Mouse (Mus musculus) bone marrow macrophage, adult 2 months (primary cell): ENCODE measurements around the gene Zfyve26.

ENCODE experiments used
- CTCF ChIP-seq: IDR thresholded peaks from 2 replicates; pipeline ENCODE4 v1.5.1; 2012; ENCODE audit warnings: low read depth, mild to moderate bottlenecking, low read length, moderate library complexity
- POLR2A ChIP-seq: IDR thresholded peaks from 2 replicates; pipeline ENCODE4 v1.6.1; 2012; ENCODE audit warnings: mild to moderate bottlenecking, low read depth, low read length, borderline replicate concordance

GRCm38 (mm10) chr12:79211447-79211846 lies 84.7 kb downstream of the Zfyve26 start:
- TF ChIP-seq CTCF, result no peak
- no peak for TF ChIP-seq POLR2A
